Mouse (Mus musculus) hindbrain, embryonic 12.5 days (tissue): ENCODE measurements around the gene Dlg1. TPM values are rescaled to one million over a fixed set of nuclear protein-coding genes. Genes with fewer than 3 reads are reported as not detected.

Experiments used
- ATAC-seq: fragments of 200-750 bp; cut with Nextera tagmentation; 2 replicates; pipeline ENCODE4 v1.8.0; 2017; ENCODE audit warnings: moderate TSS enrichment; ENCODE audit not compliant: low FRiP score
- H3K27ac ChIP-seq: fragments of 300-500 bp; sonication (generic); 2 replicates; pipeline ENCODE4 v1.5.1; 2016; ENCODE audit warnings: mild to moderate bottlenecking
- H3K27me3 ChIP-seq: fragments of 300-500 bp; sonication (generic); 2 replicates; pipeline ENCODE4 v1.6.1; 2016; ENCODE audit warnings: mild to moderate bottlenecking
- H3K36me3 ChIP-seq: fragments of 300-500 bp; sonication (generic); 2 replicates; pipeline ENCODE4 v1.6.1; 2016; ENCODE audit warnings: mild to moderate bottlenecking
- H3K4me1 ChIP-seq: fragments of 300-500 bp; sonication (generic); 2 replicates; pipeline ENCODE4 v1.6.1; 2016
- H3K4me2 ChIP-seq: fragments of 300-500 bp; sonication (generic); replicated peaks from 2 replicates; pipeline ENCODE4 v1.6.1; 2016; ENCODE audit warnings: mild to moderate bottlenecking
- H3K4me3 ChIP-seq: fragments of 300-500 bp; sonication (generic); 2 replicates; pipeline ENCODE4 v1.5.1; 2016; ENCODE audit warnings: mild to moderate bottlenecking
- H3K9ac ChIP-seq: fragments of 300-500 bp; sonication (generic); 2 replicates; pipeline ENCODE4 v1.6.1; 2016; ENCODE audit warnings: mild to moderate bottlenecking, moderate library complexity
- H3K9me3 ChIP-seq: fragments of 300-500 bp; sonication (generic); replicated peaks from 2 replicates; pipeline ENCODE4 v1.6.1; 2016; ENCODE audit warnings: mild to moderate bottlenecking
- WGBS: fragments of 180-500 bp; shearing (Covaris S2); methylation state at CpG from one replicate; pipeline ENCODE4 v1.1.7; 2016; 5-methylcytosine and 5-hydroxymethylcytosine counted together
- polyA plus RNA-seq: library from polyadenylated mRNA; unstranded; fragments of >200 nt; fragmentation: Nextera tagmentation; extraction: Ambion mirVana; gene quantifications from 2 replicates; pipeline ENCODE4 v1.2.1, GENCODE M21; 2016

Dlg1 gene
- polyA plus RNA-seq, 1 experiment from 2014 or later, result 27.9 TPM

- Histone ChIP-seq H3K4me2 (no peak overlapping the region), H3K9me3 (no peaks in the 10 kb centered on the region), H3K4me1 (peaks cover 7% of the 10 kb centered on the region), H3K36me3 (no peaks in the 10 kb centered on the region), H3K9ac (no peak overlapping the region), H3K4me3 (no peak overlapping the region), H3K27me3 (no peaks in the 10 kb centered on the region), H3K27ac (no peak overlapping the region)
- 96% methylated on average over 4 of the region's 4 CpGs for WGBS
- ATAC-seq, result no peak
Measured at GRCm38 (mm10) chr16:31634371-31634770, 28.9 kb upstream of the Dlg1 start.

DNA sequence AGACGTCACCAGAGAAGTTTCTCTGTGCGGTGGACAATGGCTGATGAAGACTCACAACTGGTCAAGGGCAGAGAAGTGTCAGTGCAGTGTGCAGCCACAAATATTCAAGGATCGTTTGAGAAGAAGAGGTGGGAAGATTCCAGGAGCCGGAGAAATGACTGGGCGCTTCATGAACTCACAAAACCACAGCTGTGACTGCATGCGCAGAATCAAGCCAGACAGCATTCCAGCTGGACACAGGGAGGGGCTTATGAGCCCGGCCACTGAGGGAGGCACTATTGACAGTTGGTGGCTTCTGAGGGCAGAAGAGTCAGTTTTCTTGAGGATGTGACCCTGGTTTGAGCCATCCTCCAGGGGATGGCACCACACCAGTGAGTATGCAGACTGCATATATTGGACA, 24.9 kb upstream of the Dlg1 start:
- no peak overlapping the region for H3K4me2 ChIP-seq
- no peak overlapping the region for H3K4me3 ChIP-seq
- no peak overlapping the region for H3K27ac ChIP-seq
- 58% methylated on average over 7 of the region's 7 CpGs for WGBS
- peaks cover 12% of the 10 kb centered on the region for H3K4me1 ChIP-seq
- no peaks in the 10 kb centered on the region for H3K9me3 ChIP-seq
- no peak for ATAC-seq
- H3K27me3 ChIP-seq, result no peaks in the 10 kb centered on the region
- H3K36me3 ChIP-seq, result no peaks in the 10 kb centered on the region
- no peak overlapping the region for H3K9ac ChIP-seq

- ATAC-seq, result no peak
- Histone ChIP-seq H3K36me3 (no peaks in the 10 kb centered on the region), H3K4me1 (peaks cover 12% of the 10 kb centered on the region), H3K4me3 (no peak overlapping the region), H3K27ac (no peak overlapping the region), H3K27me3 (no peaks in the 10 kb centered on the region), H3K4me2 (no peak overlapping the region), H3K9me3 (0 out of 2 replicates have a peak, but pooled peaks cover 3% of the 10 kb centered on the region), H3K9ac (no peak overlapping the region)
- 71% methylated on average over 4 of the region's 4 CpGs for WGBS
Measured at GRCm38 (mm10) chr16:31639946-31640345, 23.3 kb upstream of the Dlg1 start.

GRCm38 (mm10) chr16:31641776-31642175, 21.5 kb upstream of the Dlg1 start:
- Histone ChIP-seq H3K4me3 (no peak overlapping the region), H3K9ac (no peak overlapping the region), H3K4me2 (no peak overlapping the region), H3K4me1 (peaks cover 12% of the 10 kb centered on the region), H3K27ac (no peak overlapping the region), H3K27me3 (no peaks in the 10 kb centered on the region), H3K36me3 (no peaks in the 10 kb centered on the region), H3K9me3 (0 out of 2 replicates have a peak, but pooled peaks cover 3% of the 10 kb centered on the region)
- WGBS, result 64% methylated on average over 4 of the region's 4 CpGs
- no peak for ATAC-seq

- Histone ChIP-seq H3K4me1 (peaks cover 15% of the 10 kb centered on the region), H3K27me3 (no peaks in the 10 kb centered on the region), H3K9me3 (0 out of 2 replicates have a peak, but pooled peaks cover 3% of the 10 kb centered on the region), H3K36me3 (no peaks in the 10 kb centered on the region), H3K4me3 (no peak overlapping the region), H3K4me2 (no peak overlapping the region), H3K27ac (no peak overlapping the region), H3K9ac (no peak overlapping the region)
- ATAC-seq, result no peak
- WGBS, result 76% methylated on average over 7 of the region's 7 CpGs
Measured at GRCm38 (mm10) chr16:31647221-31647620, 16.0 kb upstream of the Dlg1 start.

- 25% methylated on average over 6 of the region's 6 CpGs for WGBS
- H3K36me3 ChIP-seq, result no peaks in the 10 kb centered on the region
- H3K9ac ChIP-seq, result no peak overlapping the region
- H3K4me3 ChIP-seq, result no peak overlapping the region
- H3K27me3 ChIP-seq, result no peaks in the 10 kb centered on the region
- no peak overlapping the region for H3K27ac ChIP-seq
- no peak for ATAC-seq
- no peaks in the 10 kb centered on the region for H3K9me3 ChIP-seq
- H3K4me1 ChIP-seq, result peaks cover 21% of the 10 kb centered on the region
- no peak overlapping the region for H3K4me2 ChIP-seq
Measured at GRCm38 (mm10) chr16:31650788-31651187, 12.5 kb upstream of the Dlg1 start.

- Histone ChIP-seq H3K27me3 (no peaks in the 10 kb centered on the region), H3K27ac (no peak overlapping the region), H3K4me1 (peaks cover 21% of the 10 kb centered on the region), H3K9me3 (no peaks in the 10 kb centered on the region), H3K4me2 (no peak overlapping the region), H3K4me3 (no peak overlapping the region), H3K9ac (no peak overlapping the region), H3K36me3 (no peaks in the 10 kb centered on the region)
- WGBS, result 79% methylated on average over 3 of the region's 3 CpGs
- ATAC-seq, result no peak
Measured at GRCm38 (mm10) chr16:31651541-31651940, 11.7 kb upstream of the Dlg1 start.

- H3K27ac ChIP-seq, result no peak overlapping the region
- H3K4me2 ChIP-seq, result no peak overlapping the region
- ATAC-seq, result no peak
Measured at GRCm38 (mm10) chr16:31652115-31652843, 11.0 kb upstream of the Dlg1 start.

DNA sequence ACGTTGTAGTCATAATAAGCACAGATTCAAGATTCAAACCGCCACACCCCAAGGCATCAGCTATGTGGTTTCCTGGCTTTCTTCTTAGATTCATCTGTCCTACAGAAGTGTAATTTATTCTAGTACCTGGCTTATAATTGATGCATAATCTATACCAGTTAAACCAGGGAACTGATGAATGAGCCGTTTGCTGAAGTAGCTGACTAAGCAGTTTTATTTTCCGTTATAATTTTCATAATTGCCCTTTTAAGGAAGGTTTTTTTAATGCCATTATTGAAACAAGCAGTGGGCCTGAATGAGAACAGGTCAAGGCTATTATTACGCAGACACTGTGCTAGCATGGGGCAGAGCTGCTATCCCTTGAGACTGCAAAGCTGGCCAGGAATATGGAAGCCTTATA, 9.6 kb upstream of the Dlg1 start:
- no peaks in the 10 kb centered on the region for H3K27me3 ChIP-seq
- WGBS, result 77% methylated on average over 5 of the region's 5 CpGs
- no peak overlapping the region for H3K9ac ChIP-seq
- no peaks in the 10 kb centered on the region for H3K9me3 ChIP-seq
- no peak for ATAC-seq
- no peak overlapping the region for H3K4me3 ChIP-seq
- no peak overlapping the region for H3K27ac ChIP-seq
- H3K4me1 ChIP-seq, result peaks cover 21% of the 10 kb centered on the region
- H3K36me3 ChIP-seq, result no peaks in the 10 kb centered on the region
- no peak overlapping the region for H3K4me2 ChIP-seq

More at GRCm38 (mm10) chr16:31652115-31652843, 11.0 kb upstream of the Dlg1 start:
- H3K9me3 ChIP-seq, result no peaks in the 10 kb centered on the region
- peaks cover 21% of the 10 kb centered on the region for H3K4me1 ChIP-seq
- H3K4me3 ChIP-seq, result no peak overlapping the region
- no peak overlapping the region for H3K9ac ChIP-seq
- no peaks in the 10 kb centered on the region for H3K36me3 ChIP-seq
- 54% methylated on average over 9 of the region's 9 CpGs for WGBS
- H3K27me3 ChIP-seq, result no peaks in the 10 kb centered on the region

GRCm38 (mm10) chr16:31654021-31654420, 9.2 kb upstream of the Dlg1 start:
- no peak for ATAC-seq
- no peaks in the 10 kb centered on the region for H3K27me3 ChIP-seq
- H3K4me1 ChIP-seq, result peaks cover 21% of the 10 kb centered on the region
- WGBS, result 82% methylated on average over 7 of the region's 7 CpGs
- H3K9me3 ChIP-seq, result no peaks in the 10 kb centered on the region
- H3K9ac ChIP-seq, result no peak overlapping the region
- H3K27ac ChIP-seq, result no peak overlapping the region
- no peak overlapping the region for H3K4me3 ChIP-seq
- no peaks in the 10 kb centered on the region for H3K36me3 ChIP-seq
- H3K4me2 ChIP-seq, result no peak overlapping the region

DNA sequence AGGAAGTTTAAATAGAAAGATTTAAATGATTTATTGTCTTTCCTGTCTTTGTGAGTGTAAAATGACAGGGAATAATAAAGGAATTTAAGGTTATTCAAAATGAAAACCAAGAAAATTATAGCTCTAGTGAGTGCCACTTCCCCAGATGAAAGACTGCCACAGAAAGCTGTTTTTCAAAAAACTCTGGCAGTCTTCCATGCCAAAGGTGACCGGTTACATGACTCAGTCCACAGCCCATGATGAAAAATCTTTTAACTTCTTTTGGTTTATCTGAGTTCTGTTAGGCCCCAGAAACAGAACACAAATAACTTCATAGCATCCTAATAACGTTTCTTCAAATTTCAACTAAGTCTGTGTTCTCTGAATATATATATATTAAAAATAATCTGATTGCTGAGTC, 7.7 kb upstream of the Dlg1 start:
- no peak for ATAC-seq
- Histone ChIP-seq H3K4me1 (peaks cover 21% of the 10 kb centered on the region), H3K27ac (no peak overlapping the region), H3K9me3 (no peaks in the 10 kb centered on the region), H3K27me3 (no peaks in the 10 kb centered on the region), H3K4me3 (no peak overlapping the region), H3K36me3 (no peaks in the 10 kb centered on the region), H3K4me2 (no peak overlapping the region), H3K9ac (no peak overlapping the region)
- 82% methylated on average over 2 of the region's 2 CpGs for WGBS

GRCm38 (mm10) chr16:31657502-31657901, 5.7 kb upstream of the Dlg1 start:
- no peak overlapping the region for H3K9ac ChIP-seq
- peaks cover 7% of the 10 kb centered on the region; the same call in 1 of the 2 replicates for H3K27me3 ChIP-seq
- no peak overlapping the region for H3K27ac ChIP-seq
- peaks cover 4% of the 10 kb centered on the region; the same call in 1 of the 2 replicates for H3K4me1 ChIP-seq
- 28% methylated on average over 2 of the region's 2 CpGs for WGBS
- ATAC-seq, result no peak
- no peaks in the 10 kb centered on the region for H3K9me3 ChIP-seq
- no peak overlapping the region for H3K4me2 ChIP-seq
- H3K36me3 ChIP-seq, result no peaks in the 10 kb centered on the region
- H3K4me3 ChIP-seq, result no peak overlapping the region
